Comparison of ENCODE assay signal across 23 mouse cellular contexts in the genomic region with DNA sequence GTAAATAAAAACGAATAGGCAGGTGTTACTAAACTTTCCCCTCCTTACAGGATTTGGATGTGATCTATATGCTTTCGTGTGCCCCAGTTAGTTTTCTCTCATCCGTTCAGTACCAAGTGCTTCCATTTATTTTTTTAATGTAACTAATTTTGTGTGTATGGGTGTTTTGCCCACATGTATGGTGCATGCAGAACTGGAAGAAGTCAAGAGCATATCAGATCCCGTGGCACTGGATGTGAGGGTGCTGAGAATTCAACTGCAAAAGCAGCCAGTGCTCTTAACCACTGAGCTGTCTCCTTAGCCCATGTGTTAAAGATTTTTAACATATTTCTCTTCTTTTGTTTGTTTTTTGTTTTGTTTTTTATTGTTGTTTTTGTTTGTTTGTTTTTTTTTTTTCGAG. TPM values are rescaled to one million over a fixed set of nuclear protein-coding genes. Genes with fewer than 3 reads are reported as not detected.
DNase-seq lines count a peak whose midpoint lies in the region; ATAC-seq and TF ChIP-seq lines count a peak whose summit lies in the region.
"Had no signal": no experiment of that assay in that cellular context is flagged by ENCODE, and none has a peak within 500 bp of the region (broad histone marks: within the 10 kb centered on the region; RNA-seq: fewer than 3 reads in every experiment).

No protein-coding gene starts in this region.

- 74% methylated on average over 5 of the region's 5 CpGs for WGBS in forebrain, embryonic 15.5 days
- 80% methylated on average over 5 of the region's 5 CpGs for WGBS in forebrain, embryonic 11.5 days
- WGBS in neural tube, embryonic 15.5 days, result 74% methylated on average over 5 of the region's 5 CpGs
- 60% methylated on average over 5 of the region's 5 CpGs for WGBS in heart, embryonic 12.5 days

- H3K36me3 ChIP-seq in forebrain, embryonic 15.5 days, result no peaks in the 10 kb centered on the region
- no peaks in the 10 kb centered on the region for H3K36me3 ChIP-seq in forebrain, embryonic 11.5 days (ENCODE audit: control insufficient read depth, insufficient read depth, low read length)
- H3K36me3 ChIP-seq in neural tube, embryonic 15.5 days, result no peaks in the 10 kb centered on the region
- H3K36me3 ChIP-seq in heart, embryonic 12.5 days, result no peaks in the 10 kb centered on the region
- H3K36me3 ChIP-seq: embryonic facial prominence, embryonic 13.5 days; limb, embryonic 13.5 days; lung, embryonic 15.5 days; midbrain, embryonic 13.5 days; neural tube, embryonic 12.5 days had no signal

- no peak overlapping the region for H3K4me3 ChIP-seq in forebrain, embryonic 15.5 days
- no peak overlapping the region for H3K4me3 ChIP-seq in forebrain, embryonic 11.5 days (ENCODE audit: low read depth, low read length)
- H3K4me3 ChIP-seq in layer of hippocampus, adult 2 months, result peak overlapping the region; percentile 25; the same call in 1 of the 2 replicates
- no peak overlapping the region for H3K4me3 ChIP-seq in neural tube, embryonic 15.5 days (replicated peaks)
- no peak overlapping the region for H3K4me3 ChIP-seq in heart, embryonic 12.5 days
- H3K4me3 ChIP-seq: embryonic facial prominence, embryonic 13.5 days; limb, embryonic 13.5 days; lung, embryonic 15.5 days; midbrain, embryonic 13.5 days; neural tube, embryonic 12.5 days had no signal

- DNase-seq in forebrain, embryonic 11.5 days (ENCODE audit: low spot score), result no peak
- DNase-seq in layer of hippocampus, adult 2 months (ENCODE audit: low spot score in 2 of 2), result no peak
- DNase-seq in layer of hippocampus, postnatal 36 days, result no peak
- no peak for DNase-seq in neural tube, embryonic 10.5 days (ENCODE audit: extremely low spot score, low spot score)
- DNase-seq: cerebellum, adult 18-20 months; gastrocnemius, postnatal 25 days; heart, adult 18-20 months; heart, postnatal 4 days; kidney, adult 9 months; layer of hippocampus, adult 9-11 months; thymus, adult 2 months; thymus, postnatal 36 days had no signal

- H3K27me3 ChIP-seq in forebrain, embryonic 15.5 days, result no peaks in the 10 kb centered on the region
- H3K27me3 ChIP-seq in forebrain, embryonic 11.5 days (ENCODE audit: control insufficient read depth, insufficient read depth, low read length), result no peaks in the 10 kb centered on the region
- no peaks in the 10 kb centered on the region for H3K27me3 ChIP-seq in neural tube, embryonic 15.5 days (replicated peaks)
- H3K27me3 ChIP-seq in heart, embryonic 12.5 days (replicated peaks), result no peaks in the 10 kb centered on the region
- H3K27me3 ChIP-seq: embryonic facial prominence, embryonic 13.5 days; limb, embryonic 13.5 days; lung, embryonic 15.5 days; midbrain, embryonic 13.5 days; neural tube, embryonic 12.5 days had no signal

- ATAC-seq in forebrain, embryonic 15.5 days (replicated peaks), result no peak
- no peak for ATAC-seq in forebrain, embryonic 11.5 days (replicated peaks; ENCODE audit: low FRiP score)
- ATAC-seq in neural tube, embryonic 15.5 days (ENCODE audit: low FRiP score), result no peak
- ATAC-seq in heart, embryonic 12.5 days (ENCODE audit: insufficient number of reproducible peaks, low FRiP score), result no peak
- ATAC-seq: intestine, postnatal 0 days had no signal

- no peak overlapping the region for H3K27ac ChIP-seq in forebrain, embryonic 15.5 days (replicated peaks)
- H3K27ac ChIP-seq in forebrain, embryonic 11.5 days (ENCODE audit: low read depth, low read length), result no peak overlapping the region
- H3K27ac ChIP-seq in layer of hippocampus, adult 2 months, result no peak overlapping the region
- no peak overlapping the region for H3K27ac ChIP-seq in neural tube, embryonic 15.5 days (replicated peaks)
- H3K27ac ChIP-seq in heart, embryonic 12.5 days (ENCODE audit: poor library complexity, severe bottlenecking), result no peak overlapping the region
- H3K27ac ChIP-seq: embryonic facial prominence, embryonic 13.5 days; limb, embryonic 13.5 days; lung, embryonic 15.5 days; midbrain, embryonic 13.5 days; neural tube, embryonic 12.5 days had no signal

- H3K4me2 ChIP-seq in forebrain, embryonic 15.5 days (replicated peaks), result 0 out of 2 replicates have a peak overlapping the region, but pooled peaks have one; percentile 1
- no peak overlapping the region for H3K4me2 ChIP-seq in forebrain, embryonic 11.5 days (ENCODE audit: low read depth, low read length, severe bottlenecking)
- H3K4me2 ChIP-seq in neural tube, embryonic 15.5 days, result peak overlapping the region; percentile 19; the same call in 1 of the 2 replicates
- H3K4me2 ChIP-seq in heart, embryonic 12.5 days, result no peak overlapping the region
- H3K4me2 ChIP-seq: embryonic facial prominence, embryonic 13.5 days; heart, embryonic 11.5 days; limb, embryonic 13.5 days; liver, embryonic 11.5 days; lung, embryonic 15.5 days; midbrain, embryonic 13.5 days; neural tube, embryonic 12.5 days had no signal

- no peak for TF ChIP-seq CTCF in layer of hippocampus, adult 2 months (conservative IDR thresholded peaks at IDR 0.05)

- no peaks in the 10 kb centered on the region for H3K9me3 ChIP-seq in forebrain, embryonic 15.5 days
- H3K9me3 ChIP-seq in forebrain, embryonic 11.5 days (ENCODE audit: control insufficient read depth, low read length), result no peaks in the 10 kb centered on the region
- no peaks in the 10 kb centered on the region for H3K9me3 ChIP-seq in neural tube, embryonic 15.5 days (replicated peaks)
- no peaks in the 10 kb centered on the region for H3K9me3 ChIP-seq in heart, embryonic 12.5 days (replicated peaks)
- H3K9me3 ChIP-seq: embryonic facial prominence, embryonic 13.5 days; limb, embryonic 13.5 days; lung, embryonic 15.5 days; midbrain, embryonic 13.5 days; neural tube, embryonic 12.5 days had no signal

- H3K9ac ChIP-seq in forebrain, embryonic 15.5 days (replicated peaks), result no peak overlapping the region
- H3K9ac ChIP-seq in forebrain, embryonic 11.5 days (ENCODE audit: low read length), result no peak overlapping the region
- no peak overlapping the region for H3K9ac ChIP-seq in neural tube, embryonic 15.5 days (replicated peaks)
- H3K9ac ChIP-seq in heart, embryonic 12.5 days, result no peak overlapping the region
- H3K9ac ChIP-seq: embryonic facial prominence, embryonic 13.5 days; limb, embryonic 13.5 days; lung, embryonic 15.5 days; midbrain, embryonic 13.5 days; neural tube, embryonic 12.5 days had no signal

- no peaks in the 10 kb centered on the region for H3K4me1 ChIP-seq in forebrain, embryonic 15.5 days
- H3K4me1 ChIP-seq in forebrain, embryonic 11.5 days (replicated peaks; ENCODE audit: control insufficient read depth, insufficient read depth, low read length), result no peaks in the 10 kb centered on the region
- no peaks in the 10 kb centered on the region for H3K4me1 ChIP-seq in neural tube, embryonic 15.5 days
- H3K4me1 ChIP-seq in heart, embryonic 12.5 days (replicated peaks), result no peaks in the 10 kb centered on the region
- H3K4me1 ChIP-seq: embryonic facial prominence, embryonic 13.5 days; limb, embryonic 13.5 days; lung, embryonic 15.5 days; midbrain, embryonic 13.5 days; neural tube, embryonic 12.5 days had no signal

RNA-seq across cellular contexts. Expression of a gene that starts 20.8 kb away (rescaled TPM):
- 44.8 and 48.1 TPM in 2 replicates for polyA plus RNA-seq in forebrain, embryonic 15.5 days (2015; fragmentation: Nextera tagmentation; extraction: Ambion mirVana)
- polyA plus RNA-seq in forebrain, embryonic 11.5 days (2014; fragmentation: Nextera tagmentation; extraction: Ambion mirVana), result 47.4 and 53.9 TPM in 2 replicates
- total RNA-seq in layer of hippocampus, adult 2 months (2021), result 10 to 100 TPM; 54.7 to 57.9 TPM
- 10 to 100 TPM; 54.9 to 59.0 TPM for total RNA-seq in layer of hippocampus, postnatal 36 days (2021)
- 34.6 and 38.2 TPM in 2 replicates for polyA plus RNA-seq in neural tube, embryonic 15.5 days (2015; fragmentation: Nextera tagmentation; extraction: Ambion mirVana)
- 25.6 and 27.0 TPM in 2 replicates for polyA plus RNA-seq in heart, embryonic 12.5 days (2016; fragmentation: Nextera tagmentation; extraction: Ambion mirVana)

Comparison
In these comparisons a context has a peak if more than half of its experiments do, and no peak if none do; other contexts are left out.
1. H3K4me2 ChIP-seq: peak in forebrain, embryonic 15.5 days (single experiment) and neural tube, embryonic 15.5 days (single experiment); none in forebrain, embryonic 11.5 days (single experiment) and heart, embryonic 12.5 days (single experiment).